In the genomic region with DNA sequence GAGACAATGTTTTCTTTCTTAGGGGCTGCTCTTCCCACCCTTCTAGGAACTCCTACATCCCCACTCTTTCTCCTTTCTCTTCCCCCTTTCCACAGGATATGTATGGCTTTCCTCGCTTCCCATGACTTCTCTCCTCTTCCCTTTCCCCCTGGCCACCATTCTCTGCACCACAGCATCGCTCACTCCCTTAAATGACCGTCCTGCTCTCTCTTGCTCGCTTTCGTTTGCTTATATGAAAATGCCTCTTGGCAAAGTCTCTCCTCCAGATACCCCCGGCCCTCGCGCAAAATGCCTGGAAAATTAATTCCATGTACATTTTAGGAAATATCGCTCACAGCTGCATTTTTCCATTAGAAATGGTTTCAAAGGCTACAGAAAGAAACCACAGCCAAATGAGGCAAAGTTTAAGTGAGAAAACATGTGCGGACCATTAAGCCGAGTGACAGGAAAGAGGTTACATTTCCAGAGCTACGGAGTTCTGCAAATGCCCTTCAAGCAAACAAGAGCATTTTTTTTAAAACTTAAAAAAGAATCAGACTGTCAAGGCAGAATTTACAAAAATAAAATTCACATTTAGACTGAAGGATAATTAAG, we compare ENCODE assay signal across 12 mouse cellular contexts.
DNase-seq lines count a peak whose midpoint lies in the region; ATAC-seq and TF ChIP-seq lines count a peak whose summit lies in the region.
"Had no signal": no experiment of that assay in that cellular context is flagged by ENCODE, and none has a peak within 500 bp of the region (broad histone marks: within the 10 kb centered on the region; RNA-seq: fewer than 3 reads in every experiment).

No protein-coding gene starts in this region.

- no peak for TF ChIP-seq CTCF in intestine, postnatal 0 days (IDR thresholded peaks at IDR 0.05; ENCODE audit: low read depth)

- peak overlapping the region; percentile 45 for H3K4me2 ChIP-seq in intestine, postnatal 0 days (replicated peaks; ENCODE audit: low read depth)
- H3K4me2 ChIP-seq in stomach, embryonic 15.5 days, result peak overlapping the region; percentile 40
- H3K4me2 ChIP-seq: forebrain, embryonic 12.5 days; heart, embryonic 13.5 days; hindbrain, embryonic 14.5 days had no signal

- no peak overlapping the region for H3K27ac ChIP-seq in intestine, postnatal 0 days (ENCODE audit: low read depth, low read length)
- peak overlapping the region; percentile 86 for H3K27ac ChIP-seq in stomach, embryonic 15.5 days
- H3K27ac ChIP-seq: forebrain, embryonic 12.5 days; heart, embryonic 13.5 days; hindbrain, embryonic 14.5 days had no signal

- no peaks in the 10 kb centered on the region for H3K36me3 ChIP-seq in intestine, postnatal 0 days (ENCODE audit: control insufficient read depth, insufficient read depth)
- H3K36me3 ChIP-seq in stomach, embryonic 15.5 days, result no peaks in the 10 kb centered on the region
- H3K36me3 ChIP-seq: forebrain, embryonic 12.5 days; heart, embryonic 13.5 days had no signal

- no peak overlapping the region for H3K4me3 ChIP-seq in intestine, postnatal 0 days (ENCODE audit: low read depth, low read length)
- H3K4me3 ChIP-seq in stomach, embryonic 15.5 days (replicated peaks), result 0 out of 2 replicates have a peak overlapping the region, but pooled peaks have one; percentile 7
- H3K4me3 ChIP-seq: forebrain, embryonic 12.5 days; heart, embryonic 13.5 days had no signal

- H3K4me1 ChIP-seq in intestine, postnatal 0 days (replicated peaks; ENCODE audit: control insufficient read depth, insufficient read depth, low read length), result no peaks in the 10 kb centered on the region
- H3K4me1 ChIP-seq in stomach, embryonic 15.5 days, result no peaks in the 10 kb centered on the region
- H3K4me1 ChIP-seq: forebrain, embryonic 12.5 days; heart, embryonic 13.5 days had no signal

- H3K9me3 ChIP-seq in intestine, postnatal 0 days (ENCODE audit: control insufficient read depth), result no peaks in the 10 kb centered on the region
- H3K9me3 ChIP-seq in stomach, embryonic 15.5 days, result no peaks in the 10 kb centered on the region
- H3K9me3 ChIP-seq: forebrain, embryonic 12.5 days; heart, embryonic 13.5 days had no signal

- 56% methylated on average over 12 of the region's 12 CpGs for WGBS in intestine, postnatal 0 days
- 39% methylated on average over 12 of the region's 12 CpGs for WGBS in stomach, embryonic 15.5 days

- H3K27me3 ChIP-seq in intestine, postnatal 0 days (replicated peaks; ENCODE audit: control insufficient read depth, insufficient read depth, low read length), result no peaks in the 10 kb centered on the region
- no peaks in the 10 kb centered on the region for H3K27me3 ChIP-seq in stomach, embryonic 15.5 days (replicated peaks)
- H3K27me3 ChIP-seq: forebrain, embryonic 12.5 days; heart, embryonic 13.5 days had no signal

- no peak for ATAC-seq in intestine, postnatal 0 days
- ATAC-seq in stomach, embryonic 15.5 days (ENCODE audit: insufficient read depth, low FRiP score, low read depth), result no peak; the same call in 1 of the 2 replicates
- ATAC-seq: liver, postnatal 0 days had no signal

- no peak overlapping the region for H3K9ac ChIP-seq in intestine, postnatal 0 days (ENCODE audit: low read depth, low read length)
- H3K9ac ChIP-seq in stomach, embryonic 15.5 days, result no peak overlapping the region
- H3K9ac ChIP-seq: forebrain, embryonic 12.5 days; heart, embryonic 13.5 days; hindbrain, embryonic 14.5 days; liver, postnatal 0 days had no signal

- DNase-seq in kidney, postnatal 4 days, result peak; percentile 14 to 21
- no peak for DNase-seq in kidney, postnatal 25 days
- peak; percentile 8 for DNase-seq in embryo, embryonic 9.5 days (ENCODE audit: extremely low spot score)
- DNase-seq in cerebellum, postnatal 14 days, result no peak
- no peak for DNase-seq in ovary, postnatal 36 days (ENCODE audit: low spot score)
- DNase-seq: liver, postnatal 0 days; thymus, adult 2 months had no signal

Comparison
In these comparisons a context has a peak if more than half of its experiments do, and no peak if none do; other contexts are left out.
1. DNase-seq: peak in kidney, postnatal 4 days (2 of 2) and embryo, embryonic 9.5 days (single experiment); none in kidney, postnatal 25 days (0 of 2), cerebellum, postnatal 14 days (0 of 2) and ovary, postnatal 36 days (single experiment).